Mouse (Mus musculus) urinary bladder, adult 2 months (tissue): ENCODE data around the gene Meig1. TPM values are rescaled to one million over a fixed set of nuclear protein-coding genes. Genes with fewer than 3 reads are reported as not detected.
"Not testable (repeated sequence)": the region's sequence is repeated elsewhere in the genome, so short reads cannot be mapped to it uniquely, and the experiment has no call there.

Source experiments
- DNase-seq: peaks from one replicate; pipeline ENCODE4 v3.0.0; 2022; ENCODE audit warnings: low spot score
- polyA plus RNA-seq: library from polyadenylated mRNA; depleted of rRNA; stranded (reverse); fragments of >200 nt; gene quantifications from 2 replicates; pipeline ENCODE4 v1.2.3, GENCODE M21; 2012; rRNA removed

Meig1 gene
- polyA plus RNA-seq: 0.22 and 0.29 TPM in 2 replicates

DNA sequence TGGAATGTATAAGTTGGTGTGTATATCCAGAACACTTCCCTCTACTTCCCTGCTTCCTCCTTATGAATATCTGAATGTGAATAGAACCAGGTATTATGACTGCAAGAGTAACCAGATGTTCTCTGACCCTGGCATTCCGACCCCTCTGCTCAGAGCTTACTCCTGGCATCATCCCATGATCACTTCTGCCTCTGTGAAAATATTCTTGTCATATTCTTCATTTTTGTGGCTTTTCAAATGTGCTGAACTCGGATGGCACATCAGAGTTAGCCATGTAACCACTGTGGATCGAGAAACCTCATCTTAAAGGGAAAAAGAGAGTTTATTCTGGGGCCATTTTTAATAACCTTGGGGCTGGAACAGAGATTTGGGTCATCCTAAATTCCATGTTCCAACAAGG lies at the start of gene Meig1:
Gene Meig1, minus strand, starts transcription at position 101 of the 400 bp plus-strand sequence.
- DNase-seq: no peak

DNA sequence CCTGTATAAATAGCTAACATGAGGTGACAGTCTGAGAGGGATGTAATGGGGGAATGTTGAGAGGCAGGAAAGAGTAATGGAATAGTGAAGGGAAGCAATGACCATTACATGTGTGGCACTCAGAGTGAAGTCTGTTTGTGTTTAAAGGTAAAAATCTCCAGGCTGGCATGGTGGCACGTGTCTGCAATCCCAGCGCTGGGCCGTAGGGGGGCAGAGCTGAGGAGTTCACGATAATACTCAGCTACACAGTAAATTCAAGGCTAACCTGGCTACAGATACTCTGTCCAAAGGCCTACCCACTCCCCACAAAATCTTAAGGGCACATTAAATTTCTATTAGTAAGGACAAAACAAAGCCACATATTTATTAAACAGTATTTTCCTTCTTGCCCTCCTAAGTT lies 34.1 kb upstream of the Meig1 start:
- DNase-seq: no peak

DNA sequence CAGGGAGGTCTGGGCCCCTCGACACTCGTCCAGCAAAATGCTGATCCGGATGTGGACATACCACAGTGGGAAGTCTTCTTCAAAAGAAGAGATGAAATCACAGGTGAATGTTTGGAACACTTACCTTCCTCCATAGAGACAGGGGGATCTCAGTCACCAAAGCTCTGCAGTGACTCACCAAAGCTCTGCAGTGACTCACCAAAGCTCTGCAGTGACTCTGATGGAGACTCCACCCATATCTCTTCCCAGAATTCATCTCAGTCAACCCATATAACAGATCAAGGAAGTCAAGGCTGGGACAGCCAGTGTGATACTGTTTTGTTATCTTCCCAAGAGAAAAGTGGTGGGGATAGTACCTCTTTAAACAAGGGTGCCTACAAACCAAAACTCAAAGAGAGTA lies 30.6 kb upstream of the Meig1 start:
- no peak for DNase-seq

- no peak for DNase-seq
Observed at GRCm38 (mm10) chr2:3449431-3449830, 27.0 kb upstream of the Meig1 start.

GRCm38 (mm10) chr2:3445984-3446383 lies 23.5 kb upstream of the Meig1 start:
- DNase-seq: no peak

GRCm38 (mm10) chr2:3444206-3444605 lies 21.8 kb upstream of the Meig1 start:
- DNase-seq: no peak

DNA sequence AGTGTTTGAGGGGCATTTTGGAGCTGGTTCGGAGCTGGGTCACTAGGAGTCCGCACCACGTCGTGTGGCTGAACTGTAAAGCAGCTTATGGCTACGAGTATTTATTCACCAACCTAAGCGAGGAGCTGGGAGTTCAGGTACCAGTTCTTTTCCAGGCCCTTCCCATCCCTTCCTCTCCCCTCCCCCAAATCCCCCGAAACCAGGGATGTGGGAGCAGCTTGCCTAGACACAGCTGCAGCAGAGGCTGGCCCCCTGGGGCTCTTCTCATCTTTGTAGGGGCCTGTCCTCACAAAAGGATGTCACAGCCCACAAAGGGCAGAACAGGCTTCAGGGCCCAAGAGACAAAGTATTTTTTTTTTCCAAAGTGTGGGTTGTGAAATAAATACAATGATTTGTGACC lies 15.5 kb upstream of the Meig1 start:
- no peak for DNase-seq

GRCm38 (mm10) chr2:3435369-3436061 lies 13.1 kb upstream of the Meig1 start:
- DNase-seq: no peak

DNA sequence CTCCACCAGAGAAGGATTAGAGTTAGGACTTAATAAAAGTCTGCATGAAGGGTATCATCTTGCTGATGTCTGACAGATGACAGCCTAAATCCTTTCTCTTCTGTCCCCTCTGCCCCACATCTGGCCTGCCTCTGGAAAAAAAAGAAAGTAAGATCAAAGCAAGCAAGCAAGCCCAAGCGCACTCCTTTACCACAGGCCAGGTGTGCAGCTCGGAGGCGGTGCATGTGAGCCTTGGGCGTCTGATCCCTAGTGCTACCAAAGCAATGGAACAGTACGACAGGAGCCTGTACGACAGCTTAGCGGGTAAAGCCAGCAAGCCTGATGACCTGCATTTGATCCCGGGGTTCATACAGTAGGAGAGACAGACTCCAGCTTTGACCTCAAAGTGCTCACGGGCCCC lies 8.5 kb upstream of the Meig1 start:
- DNase-seq: no peak

DNA sequence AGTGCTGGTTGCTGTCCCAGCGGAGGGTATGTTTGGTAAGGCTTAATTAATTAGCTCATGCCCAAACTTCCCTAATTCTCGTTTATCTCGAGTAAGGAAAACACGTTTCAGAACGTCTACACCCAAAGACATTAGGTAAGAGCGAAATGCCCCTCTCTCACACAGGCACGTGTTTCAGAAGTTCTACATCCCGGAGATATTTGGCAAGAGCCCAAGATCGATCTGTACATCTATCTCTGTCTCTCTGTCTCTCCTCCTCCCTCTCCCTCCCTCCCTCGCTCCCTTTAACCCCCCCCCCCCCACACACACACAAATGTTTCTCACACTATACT lies 2.1 kb upstream of the Meig1 start:
- no peak for DNase-seq

DNA sequence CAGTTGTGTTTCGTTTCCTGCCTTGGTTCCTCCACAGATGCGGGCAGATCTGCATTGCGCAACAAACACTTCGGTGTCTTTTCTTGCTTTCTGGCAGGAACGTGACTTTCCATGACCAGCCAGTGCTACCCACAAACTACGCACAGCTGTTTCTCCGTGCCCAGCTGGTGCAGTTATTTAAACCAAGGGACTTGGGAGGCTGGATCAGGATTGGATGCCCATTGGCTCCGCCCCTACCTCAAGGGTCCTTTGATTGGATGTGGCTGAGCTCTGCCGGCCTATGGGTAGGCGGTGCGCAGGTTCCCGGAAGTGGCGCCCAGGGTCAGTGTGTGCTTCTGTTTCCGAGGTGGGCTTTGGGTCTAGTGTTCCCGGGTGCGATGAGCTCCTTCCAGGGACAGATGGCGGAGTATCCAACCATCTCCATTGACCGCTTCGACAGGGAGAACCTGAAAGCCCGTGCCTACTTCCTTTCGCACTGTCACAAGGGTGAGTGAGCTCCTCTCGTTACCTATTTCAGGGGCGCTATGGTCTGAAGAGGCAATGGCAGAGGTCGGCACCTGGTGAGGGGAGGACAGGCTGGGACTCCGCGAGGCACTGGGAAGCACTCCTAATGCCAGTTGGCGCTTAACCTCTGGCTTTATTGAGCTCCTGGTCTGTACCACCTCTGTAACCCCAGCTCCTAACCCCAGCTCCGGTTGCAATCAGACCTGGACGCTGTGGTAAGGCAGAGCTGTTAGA lies 1.6 kb upstream of the Meig1 start, which contains the start of gene Dclre1c:
Gene Dclre1c, plus strand, starts transcription at position 291 of the 738 bp plus-strand sequence.
- peak; percentile 75 for DNase-seq

GRCm38 (mm10) chr2:3420157-3420556 lies 2.3 kb downstream of the Meig1 start:
- DNase-seq: no peak

- peak; percentile 87 for DNase-seq
Observed at GRCm38 (mm10) chr2:3418883-3419431, 3.5 kb downstream of the Meig1 start.

GRCm38 (mm10) chr2:3415676-3416075 lies 6.8 kb downstream of the Meig1 start:
- DNase-seq: no peak

GRCm38 (mm10) chr2:3414241-3414640 lies 8.2 kb downstream of the Meig1 start:
- DNase-seq: no peak

DNA sequence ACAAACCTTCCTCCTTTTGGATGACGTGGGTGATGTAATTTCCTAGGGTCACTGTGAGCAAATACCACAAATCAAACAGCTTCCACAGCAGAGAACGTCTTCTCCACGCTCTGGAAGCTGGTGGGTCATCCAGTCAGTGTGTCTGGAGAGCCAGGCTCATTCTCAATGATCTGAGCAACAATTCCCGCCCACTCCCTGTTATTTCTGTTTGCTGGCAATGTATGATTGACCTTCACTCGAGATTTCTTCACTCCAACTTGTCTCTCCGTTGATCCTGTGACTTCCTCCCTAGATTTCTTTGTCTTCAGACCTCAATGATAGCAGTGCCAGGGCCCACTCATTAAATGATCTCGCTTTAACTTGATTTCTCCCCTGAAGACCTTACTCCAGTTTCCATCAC lies 14.7 kb downstream of the Meig1 start:
- no peak for DNase-seq

- no peak for DNase-seq
Observed at GRCm38 (mm10) chr2:3405981-3406380, 16.5 kb downstream of the Meig1 start.

DNA sequence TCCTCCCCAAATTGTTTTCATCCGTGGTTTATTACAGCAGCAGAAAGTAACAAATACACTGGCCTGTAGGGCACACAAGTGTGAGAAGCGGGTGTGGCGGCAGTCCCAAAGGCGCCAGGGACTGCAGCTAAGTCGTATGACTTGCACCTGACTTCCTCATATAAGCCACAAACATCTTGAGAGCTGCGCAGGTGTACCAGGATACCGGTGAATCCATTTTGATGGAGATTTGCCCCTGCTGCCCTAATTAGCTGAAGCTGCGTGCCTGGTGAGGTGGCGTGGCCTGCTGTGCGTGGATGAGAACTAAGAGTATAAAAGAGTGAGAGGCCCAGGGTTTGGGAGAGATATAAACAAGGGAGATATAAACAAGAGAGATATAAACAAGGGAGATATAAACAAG lies 25.3 kb downstream of the Meig1 start, which contains the start of gene Olah:
Gene Olah, minus strand, starts transcription at position 101 of the 400 bp plus-strand sequence.
- not testable (repeated sequence) for DNase-seq

DNA sequence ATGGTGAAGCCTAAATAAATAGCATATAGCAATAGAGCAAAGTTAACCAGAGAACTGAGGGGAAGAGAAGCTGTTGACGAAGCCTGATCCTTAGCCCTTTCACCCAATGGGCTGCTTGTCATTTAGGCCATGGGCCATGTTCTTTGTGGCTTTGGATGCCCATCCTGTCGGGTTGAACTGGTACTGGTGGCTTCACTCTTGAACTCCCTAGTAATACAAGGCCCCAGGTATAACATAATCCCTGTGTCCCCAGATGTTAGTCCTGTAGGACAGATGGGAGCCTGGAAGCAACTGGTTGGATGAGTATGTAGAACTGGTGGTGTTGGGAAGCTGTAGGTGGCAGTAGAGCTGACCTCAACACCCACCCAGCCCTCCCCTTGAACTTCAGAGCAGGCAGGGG lies 30.5 kb downstream of the Meig1 start:
- no peak for DNase-seq

- no peak for DNase-seq
Observed at GRCm38 (mm10) chr2:3387105-3387860, 35.2 kb downstream of the Meig1 start.

- no peak for DNase-seq
Observed at GRCm38 (mm10) chr2:3365127-3365526, 57.3 kb downstream of the Meig1 start.

- DNase-seq: no peak
Observed at GRCm38 (mm10) chr2:3361067-3361466, 61.4 kb downstream of the Meig1 start.
